Mouse (Mus musculus): Measurements from ENCODE around the gene Ptprb. TPM values are rescaled to one million over a fixed set of nuclear protein-coding genes. Genes with fewer than 3 reads are reported as not detected.
A peak's percentile ranks its signal among the peaks of the same experiment; 100 is the strongest.

Gene Ptprb
- polyA plus RNA-seq, 1 experiment from 2014 or later, result 2.0 TPM

- H3K36me3 ChIP-seq, result no peaks in the 10 kb centered on the region
- H3K27me3 ChIP-seq (ENCODE audit: low read depth, poor library complexity, severe bottlenecking), result no peaks in the 10 kb centered on the region
- no peak overlapping the region for H3K4me3 ChIP-seq
- H3K27ac ChIP-seq (replicated peaks), result no peak overlapping the region
- WGBS, result 61% methylated on average over 5 of the region's 5 CpGs
- peaks cover 17% of the 10 kb centered on the region for H3K4me1 ChIP-seq
- DNase-seq (ENCODE audit: low spot score), result no peak
- H3K9me3 ChIP-seq (replicated peaks), result no peaks in the 10 kb centered on the region
These were observed 79.0 kb downstream of the Ptprb start for GRCm38 (mm10) chr10:116354372-116354771.

GRCm38 (mm10) chr10:116362181-116362580 lies 86.9 kb downstream of the Ptprb start:
- no peak overlapping the region for H3K27ac ChIP-seq (replicated peaks)
- no peaks in the 10 kb centered on the region for H3K9me3 ChIP-seq (replicated peaks)
- H3K4me1 ChIP-seq, result peaks cover 20% of the 10 kb centered on the region
- 84% methylated on average over 6 of the region's 6 CpGs for WGBS
- DNase-seq (ENCODE audit: low spot score), result no peak
- H3K27me3 ChIP-seq (ENCODE audit: low read depth, poor library complexity, severe bottlenecking), result no peaks in the 10 kb centered on the region
- H3K4me3 ChIP-seq, result no peak overlapping the region
- H3K36me3 ChIP-seq, result no peaks in the 10 kb centered on the region

- whole genome bisulfite sequencing, result 85% methylated on average over 8 of the region's 8 CpGs
- no peaks in the 10 kb centered on the region for H3K27me3 ChIP-seq (ENCODE audit: low read depth, poor library complexity, severe bottlenecking)
- peaks cover 19% of the 10 kb centered on the region for H3K4me1 ChIP-seq
- H3K4me3 ChIP-seq, result no peak overlapping the region
- H3K36me3 ChIP-seq, result no peaks in the 10 kb centered on the region
- no peaks in the 10 kb centered on the region for H3K9me3 ChIP-seq (replicated peaks)
- DNase-seq (ENCODE audit: low spot score), result no peak
- no peak overlapping the region for H3K27ac ChIP-seq (replicated peaks)
These were observed 87.3 kb downstream of the Ptprb start for GRCm38 (mm10) chr10:116362645-116363044.

GRCm38 (mm10) chr10:116364759-116365158 lies 89.4 kb downstream of the Ptprb start:
- Histone ChIP-seq H3K27me3 (ENCODE audit: low read depth, poor library complexity, severe bottlenecking) (no peaks in the 10 kb centered on the region), H3K36me3 (no peaks in the 10 kb centered on the region), H3K4me3 (no peak overlapping the region), H3K27ac (replicated peaks) (no peak overlapping the region), H3K4me1 (peaks cover 9% of the 10 kb centered on the region), H3K9me3 (replicated peaks) (no peaks in the 10 kb centered on the region)
- no peak for DNase-seq (ENCODE audit: low spot score)
- WGBS, result 47% methylated on average over 7 of the region's 7 CpGs

GRCm38 (mm10) chr10:116370991-116371725 lies 95.8 kb downstream of the Ptprb start:
- Histone ChIP-seq H3K9me3 (replicated peaks) (no peaks in the 10 kb centered on the region), H3K4me1 (peaks cover 7% of the 10 kb centered on the region), H3K36me3 (no peaks in the 10 kb centered on the region), H3K27ac (replicated peaks) (no peak overlapping the region), H3K4me3 (no peak overlapping the region), H3K27me3 (ENCODE audit: low read depth, poor library complexity, severe bottlenecking) (no peaks in the 10 kb centered on the region)
- 55% methylated on average over 6 of the region's 6 CpGs for WGBS
- no peak for DNase-seq (ENCODE audit: low spot score)

GRCm38 (mm10) chr10:116374111-116374510 lies 98.8 kb downstream of the Ptprb start:
- 92% methylated on average over 6 of the region's 6 CpGs for WGBS
- no peak for DNase-seq (ENCODE audit: low spot score)
- Histone ChIP-seq H3K27me3 (ENCODE audit: low read depth, poor library complexity, severe bottlenecking) (no peaks in the 10 kb centered on the region), H3K4me1 (peaks cover 7% of the 10 kb centered on the region), H3K4me3 (no peak overlapping the region), H3K36me3 (no peaks in the 10 kb centered on the region), H3K27ac (replicated peaks) (no peak overlapping the region), H3K9me3 (replicated peaks) (no peaks in the 10 kb centered on the region)

GRCm38 (mm10) chr10:116376853-116377252 lies 101.5 kb downstream of the Ptprb start:
- peaks cover 12% of the 10 kb centered on the region; the same call in 1 of the 2 replicates for H3K27me3 ChIP-seq (ENCODE audit: low read depth, poor library complexity, severe bottlenecking)
- no peak overlapping the region for H3K27ac ChIP-seq (replicated peaks)
- 92% methylated on average over 4 of the region's 4 CpGs for WGBS
- DNase-seq (ENCODE audit: low spot score), result no peak
- H3K4me3 ChIP-seq, result no peak overlapping the region
- no peaks in the 10 kb centered on the region for H3K4me1 ChIP-seq
- no peaks in the 10 kb centered on the region for H3K36me3 ChIP-seq
- H3K9me3 ChIP-seq (replicated peaks), result no peaks in the 10 kb centered on the region

GRCm38 (mm10) chr10:116382826-116383685 lies 107.7 kb downstream of the Ptprb start:
- Histone ChIP-seq H3K36me3 (no peaks in the 10 kb centered on the region), H3K27me3 (ENCODE audit: low read depth, poor library complexity, severe bottlenecking) (peaks cover 45% of the 10 kb centered on the region), H3K27ac (replicated peaks) (peak overlapping the region; percentile 49; the same call in 1 of the 2 replicates), H3K4me3 (no peak overlapping the region), H3K4me1 (peaks cover 15% of the 10 kb centered on the region), H3K9me3 (replicated peaks) (no peaks in the 10 kb centered on the region)
- DNase-seq (ENCODE audit: low spot score), result no peak
- WGBS, result 49% methylated on average over 13 of the region's 13 CpGs

GRCm38 (mm10) chr10:116384401-116384800 lies 109.1 kb downstream of the Ptprb start:
- Histone ChIP-seq H3K4me3 (no peak overlapping the region), H3K4me1 (peaks cover 22% of the 10 kb centered on the region), H3K27ac (replicated peaks) (no peak overlapping the region), H3K36me3 (no peaks in the 10 kb centered on the region), H3K9me3 (replicated peaks) (no peaks in the 10 kb centered on the region), H3K27me3 (ENCODE audit: low read depth, poor library complexity, severe bottlenecking) (peaks cover 46% of the 10 kb centered on the region)
- WGBS, result 67% methylated on average over 4 of the region's 4 CpGs
- DNase-seq (ENCODE audit: low spot score), result no peak

- no peak overlapping the region for H3K4me3 ChIP-seq
- DNase-seq (ENCODE audit: low spot score), result no peak
- H3K27me3 ChIP-seq (ENCODE audit: low read depth, poor library complexity, severe bottlenecking), result peaks cover 38% of the 10 kb centered on the region
- no peak overlapping the region for H3K27ac ChIP-seq (replicated peaks)
- WGBS, result 69% methylated on average over 7 of the region's 7 CpGs
- peaks cover 22% of the 10 kb centered on the region for H3K4me1 ChIP-seq
- H3K36me3 ChIP-seq, result no peaks in the 10 kb centered on the region
- no peaks in the 10 kb centered on the region for H3K9me3 ChIP-seq (replicated peaks)
These were observed 111.1 kb downstream of the Ptprb start for GRCm38 (mm10) chr10:116386391-116386885.

- no peaks in the 10 kb centered on the region for H3K36me3 ChIP-seq
- no peak for DNase-seq (ENCODE audit: low spot score)
- H3K4me3 ChIP-seq, result no peak overlapping the region
- H3K27me3 ChIP-seq (ENCODE audit: low read depth, poor library complexity, severe bottlenecking), result peaks cover 32% of the 10 kb centered on the region
- H3K4me1 ChIP-seq, result peaks cover 7% of the 10 kb centered on the region
- no peak overlapping the region for H3K27ac ChIP-seq (replicated peaks)
- no peaks in the 10 kb centered on the region for H3K9me3 ChIP-seq (replicated peaks)
- WGBS, result 42% methylated on average over 6 of the region's 6 CpGs
These were observed 113.5 kb downstream of the Ptprb start for GRCm38 (mm10) chr10:116388840-116389239.

- 89% methylated on average over 9 of the region's 9 CpGs for WGBS
- no peak for DNase-seq (ENCODE audit: low spot score)
These were observed 118.6 kb downstream of the Ptprb start for GRCm38 (mm10) chr10:116393790-116394475.

More at GRCm38 (mm10) chr10:116393790-116394475, 118.6 kb downstream of the Ptprb start:
- H3K9me3 ChIP-seq (replicated peaks), result no peaks in the 10 kb centered on the region
- H3K27ac ChIP-seq (replicated peaks), result no peak overlapping the region
- H3K4me3 ChIP-seq, result no peak overlapping the region
- peaks cover 13% of the 10 kb centered on the region for H3K4me1 ChIP-seq
- 0 out of 2 replicates have a peak, but pooled peaks cover 3% of the 10 kb centered on the region for H3K27me3 ChIP-seq (ENCODE audit: low read depth, poor library complexity, severe bottlenecking)
- no peaks in the 10 kb centered on the region for H3K36me3 ChIP-seq
